Mouse (Mus musculus): ENCODE data around the gene Gm5797. TPM values are rescaled to one million over a fixed set of nuclear protein-coding genes. Genes with fewer than 3 reads are reported as not detected.
A peak's percentile ranks its signal among the peaks of the same experiment; 100 is the strongest.
"Not testable (repeated sequence)": the region's sequence is repeated elsewhere in the genome, so short reads cannot be mapped to it uniquely, and the experiment has no call there.

Gm5797 gene
- not detected in 2 replicates for polyA plus RNA-seq (2015; fragmentation: Nextera tagmentation; extraction: Ambion mirVana)

- not testable (repeated sequence) for ATAC-seq; H3K9ac ChIP-seq (ENCODE audit: low read depth, low read length); H3K27me3 ChIP-seq (replicated peaks; ENCODE audit: control insufficient read depth, insufficient read depth, low read length)
These were observed at the start of gene Gm5797 for GRCm38 (mm10) chr14:7332295-7332694. Gene Gm5797 (minus strand): TSS chr14:7332395.

GRCm38 (mm10) chr14:7365034-7365433 is 32.8 kb upstream of the Gm5797 start, which contains the start of gene Gm8374:
Gene Gm8374 (minus strand): TSS chr14:7365134.
- not testable (repeated sequence) for H3K9me3 ChIP-seq (ENCODE audit: control insufficient read depth, low read length); H3K9ac ChIP-seq (ENCODE audit: low read depth, low read length); H3K27me3 ChIP-seq (replicated peaks; ENCODE audit: control insufficient read depth, insufficient read depth, low read length); H3K36me3 ChIP-seq (ENCODE audit: control insufficient read depth, insufficient read depth, low read length); H3K4me1 ChIP-seq (ENCODE audit: control insufficient read depth, insufficient read depth, low read depth, low read length); H3K4me3 ChIP-seq (ENCODE audit: low read length); H3K4me2 ChIP-seq (ENCODE audit: low read length); ATAC-seq; H3K27ac ChIP-seq (ENCODE audit: low read depth, low read length)
- 82% methylated on average over 3 of the region's 3 CpGs for WGBS

More at GRCm38 (mm10) chr14:7332295-7332694, at the start of gene Gm5797:
- H3K4me2 ChIP-seq (ENCODE audit: low read length); H3K4me3 ChIP-seq (ENCODE audit: low read length); H3K4me1 ChIP-seq (ENCODE audit: control insufficient read depth, insufficient read depth, low read depth, low read length); H3K9me3 ChIP-seq (ENCODE audit: control insufficient read depth, low read length); H3K27ac ChIP-seq (ENCODE audit: low read depth, low read length); H3K36me3 ChIP-seq (ENCODE audit: control insufficient read depth, insufficient read depth, low read length): not testable (repeated sequence)
- WGBS: no CpG with 5 or more reads among the region's 1 CpGs

GRCm38 (mm10) chr14:7315093-7315492 is 17.1 kb downstream of the Gm5797 start:
- not testable (repeated sequence) for H3K36me3 ChIP-seq (ENCODE audit: control insufficient read depth, insufficient read depth, low read length); H3K9me3 ChIP-seq (ENCODE audit: control insufficient read depth, low read length); H3K27me3 ChIP-seq (replicated peaks; ENCODE audit: control insufficient read depth, insufficient read depth, low read length); H3K4me1 ChIP-seq (ENCODE audit: control insufficient read depth, insufficient read depth, low read depth, low read length)
- Histone ChIP-seq H3K27ac (ENCODE audit: low read depth, low read length) (peak overlapping the region; percentile 69), H3K4me3 (ENCODE audit: low read length) (peak overlapping the region; percentile 46), H3K9ac (ENCODE audit: low read depth, low read length) (peak overlapping the region; percentile 70), H3K4me2 (ENCODE audit: low read length) (peak overlapping the region; percentile 54)
- WGBS: 0% methylated on average over 12 of the region's 19 CpGs
- 0 out of 2 replicates have a peak, but pooled peaks have one; percentile 34 for ATAC-seq

GRCm38 (mm10) chr14:7314661-7315060 is 17.5 kb downstream of the Gm5797 start, which contains the start of gene Gm3739:
Gene Gm3739 (minus strand): TSS chr14:7315049.
- H3K27ac ChIP-seq (ENCODE audit: low read depth, low read length): peak within 1 kb of the TSS; percentile 69
- not testable (repeated sequence) for H3K4me1 ChIP-seq (ENCODE audit: control insufficient read depth, insufficient read depth, low read depth, low read length)

More at GRCm38 (mm10) chr14:7314661-7315060, 17.5 kb downstream of the Gm5797 start, which contains the start of gene Gm3739:
- ATAC-seq; H3K9me3 ChIP-seq (ENCODE audit: control insufficient read depth, low read length); H3K27me3 ChIP-seq (replicated peaks; ENCODE audit: control insufficient read depth, insufficient read depth, low read length); H3K36me3 ChIP-seq (ENCODE audit: control insufficient read depth, insufficient read depth, low read length): not testable (repeated sequence)
- 0% methylated on average over 14 of the region's 35 CpGs for WGBS
- Histone ChIP-seq H3K4me2 (ENCODE audit: low read length) (peak within 1 kb of the TSS; percentile 54), H3K4me3 (ENCODE audit: low read length) (peak within 1 kb of the TSS; percentile 46), H3K9ac (ENCODE audit: low read depth, low read length) (peak within 1 kb of the TSS; percentile 70)

Other genes with a start within 250 kb of the Gm5797 start
- 7.3 and 8.4 TPM in 2 replicates for gene Gm3696, start 231.8 kb downstream of the Gm5797 start, polyA plus RNA-seq (2015; fragmentation: Nextera tagmentation; extraction: Ambion mirVana)
- not detected in 2 replicates for gene Gm6676, start 207.0 kb downstream of the Gm5797 start, polyA plus RNA-seq (2015; fragmentation: Nextera tagmentation; extraction: Ambion mirVana)
- gene Gm3512, start 157.9 kb downstream of the Gm5797 start, polyA plus RNA-seq (2015; fragmentation: Nextera tagmentation; extraction: Ambion mirVana): 11.3 and 11.4 TPM in 2 replicates
- gene Gm16434, start 137.9 kb downstream of the Gm5797 start, polyA plus RNA-seq (2015; fragmentation: Nextera tagmentation; extraction: Ambion mirVana): not detected in 2 replicates
- gene Gm3727, start 67.7 kb downstream of the Gm5797 start, polyA plus RNA-seq (2015; fragmentation: Nextera tagmentation; extraction: Ambion mirVana): not detected in 2 replicates
- 6.6 and 7.6 TPM in 2 replicates for gene Gm3739, start 17.3 kb downstream of the Gm5797 start, polyA plus RNA-seq (2015; fragmentation: Nextera tagmentation; extraction: Ambion mirVana)
- not detected in 2 replicates for gene Gm8374, start 32.7 kb upstream of the Gm5797 start, polyA plus RNA-seq (2015; fragmentation: Nextera tagmentation; extraction: Ambion mirVana)
- gene Gm3755, start 118.5 kb upstream of the Gm5797 start, polyA plus RNA-seq (2015; fragmentation: Nextera tagmentation; extraction: Ambion mirVana): 0.16 TPM in 1 of 2 replicates, not detected in the other
- 13.8 and 18.4 TPM in 2 replicates for gene Gm3752, start 151.4 kb upstream of the Gm5797 start, polyA plus RNA-seq (2015; fragmentation: Nextera tagmentation; extraction: Ambion mirVana)
- 6.1 and 6.7 TPM in 2 replicates for gene Gm3558, start 236.2 kb upstream of the Gm5797 start, polyA plus RNA-seq (2015; fragmentation: Nextera tagmentation; extraction: Ambion mirVana)

Data from hindbrain, embryonic 16.5 days (tissue).